Mouse (Mus musculus): ENCODE data around the gene Ina. TPM values are rescaled to one million over a fixed set of nuclear protein-coding genes. Genes with fewer than 3 reads are reported as not detected.

The Ina gene
- total RNA-seq, 2 experiments from 2014 or later, result not detected

DNA sequence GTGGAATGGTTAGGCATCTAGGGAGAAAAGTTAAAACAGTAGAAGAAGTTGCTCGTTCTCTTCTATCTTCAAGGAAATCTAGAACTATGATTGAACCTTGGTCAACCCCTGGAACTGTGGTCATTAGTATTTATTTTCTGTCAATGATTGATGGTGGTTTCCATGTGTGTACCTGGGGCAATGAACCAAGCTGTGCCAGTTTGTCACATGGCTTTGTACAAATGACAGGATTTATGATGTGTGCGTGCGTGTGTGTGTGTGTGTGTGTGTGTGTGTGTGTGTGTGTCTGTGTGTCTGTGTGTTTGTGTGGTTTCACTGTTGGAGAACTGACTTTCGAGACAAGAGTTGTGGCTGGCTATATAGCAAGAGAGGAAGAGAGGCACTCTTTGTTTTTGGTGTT lies 39.0 kb downstream of the Ina start:
- DNase-seq, result no peak

DNA sequence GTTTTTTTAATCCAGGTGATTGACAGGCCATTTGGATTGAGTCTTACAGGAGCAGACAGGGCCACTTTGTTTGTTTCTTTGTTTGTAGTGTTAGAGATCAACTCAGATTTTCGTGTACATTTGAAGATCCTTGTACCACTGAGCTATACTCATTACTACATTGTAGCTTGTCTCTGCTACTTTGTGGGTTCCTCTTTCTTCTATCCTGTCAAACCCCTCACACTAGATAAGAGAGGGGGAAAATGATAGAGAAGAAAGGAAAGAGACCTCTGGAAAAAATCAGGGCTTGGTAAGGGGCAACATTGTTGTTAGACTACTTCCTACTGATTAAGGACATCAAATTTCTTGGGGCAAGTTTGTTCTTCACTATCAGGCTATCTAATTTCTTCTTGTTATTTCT lies 43.2 kb downstream of the Ina start:
- DNase-seq, result no peak

DNA sequence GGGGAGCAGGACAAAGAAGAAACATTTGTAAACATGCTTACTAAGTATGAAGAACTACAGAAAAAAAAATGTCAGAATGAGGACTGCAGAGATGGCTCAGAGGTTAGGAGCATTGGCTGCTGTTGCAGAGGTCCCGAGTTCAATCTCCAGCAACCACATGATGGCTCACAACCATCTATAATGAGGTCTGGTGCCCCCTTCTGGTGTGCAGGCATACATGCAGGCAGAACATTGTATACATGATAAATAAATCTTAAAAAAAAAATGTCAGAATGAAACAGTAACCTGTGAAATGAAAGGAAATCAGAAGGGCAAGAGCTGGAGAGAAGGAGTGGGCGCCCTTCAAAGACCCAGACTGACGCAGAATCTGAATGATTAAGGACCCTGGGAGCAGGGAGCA lies 51.4 kb downstream of the Ina start:
- DNase-seq, result no peak

DNA sequence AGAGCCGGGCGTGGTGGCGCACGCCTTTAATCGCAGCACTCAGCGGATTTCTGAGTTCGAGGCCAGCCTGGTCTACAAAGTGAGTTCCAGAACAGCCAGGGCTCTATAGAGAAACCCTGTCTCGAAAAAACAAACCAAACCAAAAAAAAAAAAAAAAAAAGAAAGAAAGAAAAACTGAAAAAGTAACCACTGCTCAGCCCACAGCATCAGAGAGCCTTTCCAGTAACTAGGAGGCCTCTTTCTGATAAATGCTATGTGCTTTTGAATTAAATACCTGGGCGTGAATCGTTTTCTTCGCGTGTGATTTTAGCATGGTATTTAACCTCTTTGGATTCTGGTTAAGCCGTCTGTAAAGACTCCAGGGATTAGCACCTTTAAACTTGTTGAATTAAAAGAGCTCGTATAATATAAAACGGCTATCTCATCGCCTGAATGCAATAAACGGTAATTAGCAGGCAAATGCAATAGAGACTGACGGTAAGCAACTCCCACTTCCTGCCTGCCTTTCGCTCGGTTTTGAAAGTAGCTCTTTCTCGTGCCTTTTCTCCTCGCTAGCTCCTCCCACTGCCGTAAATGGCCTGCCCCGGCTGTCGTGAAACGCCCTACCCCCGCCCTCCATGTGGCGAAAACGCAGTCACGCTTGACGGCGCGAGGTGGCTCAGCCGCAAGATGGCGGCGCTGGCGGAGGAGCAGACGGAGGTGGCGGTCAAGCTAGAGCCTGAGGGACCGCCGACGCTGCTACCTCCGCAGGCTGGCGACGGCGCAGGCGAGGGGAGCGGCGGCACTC lies 52.8 kb downstream of the Ina start, which contains the start of gene Taf5:
Gene Taf5, plus strand, starts transcription at position 651 of the 787 bp plus-strand sequence.
- DNase-seq, result peak; percentile 98 to 99

DNA sequence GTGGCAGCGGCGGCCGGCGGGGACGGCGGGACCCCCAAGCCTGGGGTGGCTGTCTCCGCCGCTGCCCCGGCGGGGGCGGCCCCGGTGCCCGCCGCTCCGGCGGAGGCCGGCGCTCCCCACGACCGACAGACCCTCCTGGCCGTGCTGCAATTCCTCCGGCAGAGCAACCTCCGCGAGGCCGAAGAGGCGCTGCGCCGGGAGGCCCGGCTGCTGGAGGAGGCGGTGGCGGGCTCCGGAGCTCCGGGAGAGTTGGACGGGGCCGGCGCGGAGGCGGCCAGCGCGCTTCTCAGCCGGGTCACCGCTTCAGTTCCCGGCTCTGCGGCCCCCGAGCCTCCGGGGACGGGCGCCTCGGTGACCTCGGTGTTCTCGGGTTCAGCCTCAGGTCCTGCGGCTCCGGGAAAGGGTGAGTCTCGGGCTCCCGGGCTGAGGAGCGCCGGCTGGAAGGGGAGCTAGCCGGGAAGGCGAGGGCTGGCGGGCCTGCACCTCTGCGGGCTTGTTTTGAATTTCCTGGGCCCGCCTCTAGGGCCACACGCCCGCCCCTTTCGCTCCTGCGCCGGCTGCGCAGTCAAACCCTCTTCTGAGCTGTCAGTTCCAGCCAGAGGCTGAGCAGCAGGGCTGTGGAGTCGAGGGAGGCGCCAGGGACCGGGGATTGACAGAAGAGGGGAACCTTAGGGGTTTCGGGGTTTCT lies 53.6 kb downstream of the Ina start:
- peak; percentile 88 to 91 for DNase-seq

Other genes with a start within 250 kb of the Ina start
- 10 to 100 TPM; 63.6 to 64.0 TPM for gene Nt5c2, start 455 bp downstream of the Ina start, total RNA-seq (2021)
- 1 to 10 TPM; 2.7 to 3.7 TPM for gene Pcgf6, start 36.2 kb downstream of the Ina start, total RNA-seq (2021)
- gene Taf5, start 53.0 kb downstream of the Ina start, total RNA-seq (2021), result 1 to 10 TPM; 2.4 to 2.6 TPM
- 1,000 to 10,000 TPM; 2,301 to 2,526 TPM for gene Usmg5, start 75.9 kb downstream of the Ina start, total RNA-seq (2021)
- gene Pdcd11, start 76.1 kb downstream of the Ina start, total RNA-seq (2021), result 10 to 100 TPM; 11.2 to 12.9 TPM
- gene Calhm2, start 123.6 kb downstream of the Ina start, total RNA-seq (2021), result 1 to 10 TPM; 3.9 to 6.1 TPM
- gene Calhm1, start 129.6 kb downstream of the Ina start, total RNA-seq (2021), result not detected
- gene Calhm3, start 143.1 kb downstream of the Ina start, total RNA-seq (2021), result not detected
- 1 to 10 TPM; 1.9 TPM for gene Neurl1a, start 164.1 kb downstream of the Ina start, total RNA-seq (2021)